Mouse (Mus musculus): ENCODE measurements around the gene Gm13040. TPM values are rescaled to one million over a fixed set of nuclear protein-coding genes. Genes with fewer than 3 reads are reported as not detected.
"Not testable (repeated sequence)": the region's sequence is repeated elsewhere in the genome, so short reads cannot be mapped to it uniquely, and the experiment has no call there.

The Gm13040 gene
- not detected in 2 replicates for total RNA-seq (2015)
- not detected in 2 replicates for total RNA-seq (2017)

- not testable (repeated sequence) for ATAC-seq (ENCODE audit: poor library complexity, severe bottlenecking)
Observed at GRCm38 (mm10) chr4:143535654-143536053, at the start of gene Gm13040. TSS of gene Gm13040 (plus strand) at chr4:143535954.

- ATAC-seq (ENCODE audit: poor library complexity, severe bottlenecking) = no peak
Observed at GRCm38 (mm10) chr4:143511043-143511442, 24.7 kb upstream of the Gm13040 start, which contains the start of gene Gm13043. TSS of gene Gm13043 (plus strand) at chr4:143511343.

GRCm38 (mm10) chr4:143551400-143551799 lies 15.6 kb downstream of the Gm13040 start, which contains the start of the genes BC080695 and Gm13057:
TSS of gene BC080695 (plus strand) at chr4:143551700.
TSS of gene Gm13057 (plus strand) at chr4:143551709.
- ATAC-seq (ENCODE audit: poor library complexity, severe bottlenecking) = not testable (repeated sequence)

Other genes with a start within 250 kb of the Gm13040 start
- 0.27 and 0.84 TPM in 2 replicates for gene Pdpn, start 236.4 kb upstream of the Gm13040 start, total RNA-seq (2015)
- gene Pdpn, start 236.4 kb upstream of the Gm13040 start, total RNA-seq (2017) = not detected in 2 replicates
- not detected in 2 replicates for gene Lrrc38, start 186.2 kb upstream of the Gm13040 start, total RNA-seq (2015)
- not detected in 2 replicates for gene Lrrc38, start 186.2 kb upstream of the Gm13040 start, total RNA-seq (2017)
- not detected in 2 replicates for gene Pramel1, start 141.5 kb upstream of the Gm13040 start, total RNA-seq (2015)
- not detected in 2 replicates for gene Pramel1, start 141.5 kb upstream of the Gm13040 start, total RNA-seq (2017)
- gene Pramef8, start 123.5 kb upstream of the Gm13040 start, total RNA-seq (2015) = 11.4 and 12.6 TPM in 2 replicates
- 11.2 and 12.0 TPM in 2 replicates for gene Pramef8, start 123.5 kb upstream of the Gm13040 start, total RNA-seq (2017)
- gene Oog4, start 85.6 kb upstream of the Gm13040 start, total RNA-seq (2015) = not detected in 2 replicates
- not detected in 2 replicates for gene Oog4, start 85.6 kb upstream of the Gm13040 start, total RNA-seq (2017)
- not detected in 2 replicates for gene Gm13043, start 24.6 kb upstream of the Gm13040 start, total RNA-seq (2015)
- gene Gm13043, start 24.6 kb upstream of the Gm13040 start, total RNA-seq (2017) = not detected in 2 replicates
- not detected in 2 replicates for gene BC080695, start 15.7 kb downstream of the Gm13040 start, total RNA-seq (2015)
- not detected in 2 replicates for gene BC080695, start 15.7 kb downstream of the Gm13040 start, total RNA-seq (2017)
- gene Gm13057, start 15.8 kb downstream of the Gm13040 start, total RNA-seq (2015) = not detected in 2 replicates
- not detected in 2 replicates for gene Gm13057, start 15.8 kb downstream of the Gm13040 start, total RNA-seq (2017)
- gene Gm13083, start 79.0 kb downstream of the Gm13040 start, total RNA-seq (2015) = not detected in 2 replicates
- gene Gm13083, start 79.0 kb downstream of the Gm13040 start, total RNA-seq (2017) = 0.07 TPM in 1 of 2 replicates, not detected in the other
- not detected in 2 replicates for gene Gm13088, start 121.3 kb downstream of the Gm13040 start, total RNA-seq (2015)
- not detected in 2 replicates for gene Gm13088, start 121.3 kb downstream of the Gm13040 start, total RNA-seq (2017)
- not detected in 2 replicates for gene Gm13089, start 166.8 kb downstream of the Gm13040 start, total RNA-seq (2015)
- not detected in 2 replicates for gene Gm13089, start 166.8 kb downstream of the Gm13040 start, total RNA-seq (2017)
- not detected in 2 replicates for gene Gm13078, start 183.5 kb downstream of the Gm13040 start, total RNA-seq (2015)
- not detected in 2 replicates for gene Gm13078, start 183.5 kb downstream of the Gm13040 start, total RNA-seq (2017)